Mouse (Mus musculus) urinary bladder, postnatal 36 days (tissue): Measurements from ENCODE around the gene Adam19.

ENCODE experiments used
- DNase-seq, 2 experiments: peaks; one replicate each; pipeline ENCODE4 v3.0.0; 2022; ENCODE audit warnings: low spot score in 2 of 2, mixed read lengths in 1 of 2

Adam19 gene

DNA sequence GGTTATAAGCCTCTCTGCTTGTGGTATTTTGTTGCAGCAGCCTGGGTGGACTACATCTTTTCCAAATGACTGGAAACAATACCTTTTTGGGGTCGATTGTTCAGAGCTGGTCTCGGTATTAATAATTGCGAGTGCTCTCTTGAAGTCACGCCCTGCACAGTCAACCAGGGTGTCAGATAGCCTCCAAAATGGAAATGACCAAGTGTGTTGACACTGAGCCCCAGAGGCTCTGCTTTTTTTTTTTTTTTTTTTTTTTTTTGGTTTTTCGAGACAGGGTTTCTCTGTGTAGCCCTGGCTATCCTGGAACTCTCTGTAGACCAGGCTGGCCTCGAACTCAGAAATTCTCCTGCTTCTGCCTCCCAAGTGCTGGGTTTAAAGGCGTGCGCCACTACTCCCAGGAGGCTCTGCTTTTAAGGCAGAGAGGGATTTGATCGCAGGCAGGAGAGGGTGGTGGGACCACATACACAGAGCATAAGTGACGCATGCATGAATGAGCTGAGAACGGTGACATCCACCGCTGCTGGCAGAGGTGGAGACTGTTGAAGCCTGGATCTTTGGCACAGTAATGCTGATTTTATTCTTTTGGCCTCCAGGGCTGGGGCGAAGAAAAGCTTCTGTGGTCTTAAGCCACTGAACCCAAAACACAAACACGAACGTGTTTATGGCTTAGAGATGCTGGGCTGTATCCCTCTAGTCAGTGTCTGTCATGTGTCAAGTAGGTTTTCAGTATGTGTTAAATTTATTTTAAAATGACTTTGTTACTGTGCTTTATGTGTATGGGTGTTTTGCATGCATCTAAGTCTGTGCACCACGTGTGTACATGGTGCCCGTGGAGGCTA, 18.3 kb downstream of the Adam19 start:
- no peak for DNase-seq

DNA sequence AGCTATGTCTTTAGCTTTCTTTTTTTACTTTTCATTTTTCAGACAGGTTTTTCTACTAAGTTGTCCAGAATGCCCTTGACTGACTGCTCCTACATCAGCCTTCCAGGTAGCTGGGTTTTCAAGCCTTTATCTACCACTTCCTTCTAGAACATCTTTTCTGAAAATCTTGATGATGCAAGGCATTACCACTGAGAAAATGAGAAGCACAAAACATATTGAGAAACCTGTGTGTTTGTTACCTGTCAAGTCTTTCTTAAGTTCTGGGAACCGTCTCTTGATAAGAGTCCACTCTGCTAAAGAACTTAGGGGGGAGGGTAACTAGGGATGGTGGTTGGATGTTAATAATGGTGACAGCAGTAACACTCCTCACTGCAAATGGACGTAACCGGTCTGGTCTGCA, 19.7 kb downstream of the Adam19 start:
- no peak for DNase-seq

DNA sequence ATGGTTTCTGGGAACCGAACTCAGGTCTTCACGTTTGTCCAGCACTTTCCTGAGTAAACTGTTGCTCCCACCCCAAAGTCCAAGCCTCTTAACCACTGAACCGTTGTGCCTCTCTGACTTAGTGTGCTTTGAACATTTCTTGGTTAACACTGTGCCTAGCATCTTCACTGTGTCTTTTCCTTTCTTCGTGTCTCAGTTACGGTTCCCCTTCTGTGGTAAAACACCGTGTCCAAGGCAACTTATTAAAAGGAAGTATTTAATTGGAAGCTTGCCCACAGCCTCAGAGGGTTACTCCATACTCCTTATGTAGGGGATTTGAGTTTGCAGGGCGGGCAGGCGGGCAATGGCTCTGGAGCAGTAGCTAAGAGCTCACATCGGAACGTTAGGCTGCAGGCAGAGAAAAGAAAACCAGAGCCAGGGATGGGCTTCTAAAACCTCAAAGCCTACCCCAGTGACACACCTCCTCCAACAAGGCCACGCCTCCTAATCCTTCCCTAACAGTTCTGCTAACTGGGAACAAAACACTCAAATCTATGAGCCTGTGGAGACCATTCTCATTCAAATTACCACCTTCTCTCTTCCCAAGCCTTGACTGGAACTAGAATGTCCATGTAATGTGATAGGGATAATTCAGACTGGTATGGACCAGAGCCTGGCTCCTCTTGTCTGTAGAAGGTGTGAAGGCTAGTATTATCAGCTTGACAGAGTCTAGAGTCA, 20.8 kb downstream of the Adam19 start:
- DNase-seq = no peak

DNA sequence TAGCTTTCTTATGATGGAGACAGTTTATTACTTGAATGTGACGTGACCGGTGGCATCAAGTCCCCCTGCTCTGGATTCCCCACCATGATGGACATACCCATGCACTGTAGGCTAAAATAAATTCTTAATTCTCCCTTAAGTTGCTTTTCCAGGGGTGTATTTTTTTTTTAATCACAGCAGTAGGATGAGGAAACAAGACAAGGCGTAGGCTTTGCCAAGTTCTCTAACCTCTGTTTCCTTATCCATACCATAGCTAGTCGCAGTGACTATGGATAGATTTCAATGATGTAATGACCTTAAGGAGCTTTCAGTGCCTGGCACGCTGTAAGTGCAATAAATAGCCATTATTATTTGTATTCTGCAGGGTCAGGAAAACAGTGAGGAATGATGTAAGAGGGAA, 21.5 kb downstream of the Adam19 start:
- DNase-seq = no peak

DNA sequence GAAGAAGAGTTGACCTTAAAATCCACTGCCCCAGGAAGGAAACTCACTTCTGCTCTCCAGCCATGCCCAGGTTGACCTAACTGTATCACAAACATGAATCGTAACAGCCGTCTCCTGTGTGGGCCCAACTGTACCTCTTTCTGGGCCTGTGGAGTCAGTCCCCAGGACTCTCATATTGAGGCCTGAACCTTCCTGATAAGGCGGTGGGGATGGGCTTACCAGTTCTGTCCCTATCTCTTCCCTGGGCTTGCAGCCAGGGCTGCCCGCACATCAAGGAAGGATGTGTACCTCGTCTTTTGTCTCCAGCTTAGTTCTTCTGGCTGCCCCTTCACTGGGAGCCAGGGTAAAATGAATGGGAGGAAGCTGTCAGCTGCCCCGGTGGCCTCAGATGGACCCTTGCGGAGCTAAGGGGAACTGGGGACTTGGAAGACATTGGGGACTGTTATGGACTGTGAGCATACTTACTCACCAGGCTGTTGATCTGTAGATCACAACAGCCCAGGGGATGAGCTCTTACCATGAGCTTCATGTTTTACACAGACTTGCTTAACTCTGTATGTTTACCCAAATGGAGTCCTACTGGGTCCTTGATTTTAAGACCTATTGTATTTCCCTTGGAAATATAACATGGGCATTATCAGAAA, 22.1 kb downstream of the Adam19 start:
- no peak for DNase-seq

DNA sequence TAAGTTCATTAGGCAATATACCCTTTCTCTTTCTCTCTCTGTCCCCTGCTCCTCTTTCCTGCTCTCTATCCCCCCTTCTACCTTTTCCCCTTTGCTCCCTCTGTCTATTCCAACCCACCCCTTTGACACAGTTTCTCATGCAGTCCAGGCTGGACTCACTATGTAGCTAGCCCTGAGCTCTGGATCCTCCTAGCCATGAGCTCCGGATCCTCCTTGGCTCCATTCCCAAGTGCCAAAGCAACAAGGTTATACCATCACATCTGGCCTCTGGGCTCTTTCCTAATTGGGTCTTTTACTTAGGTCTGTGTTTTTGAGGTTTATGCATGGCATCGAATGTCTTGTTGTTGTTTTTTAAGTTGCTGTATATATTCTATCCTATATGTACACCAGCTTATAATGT, 25.3 kb downstream of the Adam19 start:
- no peak for DNase-seq

DNA sequence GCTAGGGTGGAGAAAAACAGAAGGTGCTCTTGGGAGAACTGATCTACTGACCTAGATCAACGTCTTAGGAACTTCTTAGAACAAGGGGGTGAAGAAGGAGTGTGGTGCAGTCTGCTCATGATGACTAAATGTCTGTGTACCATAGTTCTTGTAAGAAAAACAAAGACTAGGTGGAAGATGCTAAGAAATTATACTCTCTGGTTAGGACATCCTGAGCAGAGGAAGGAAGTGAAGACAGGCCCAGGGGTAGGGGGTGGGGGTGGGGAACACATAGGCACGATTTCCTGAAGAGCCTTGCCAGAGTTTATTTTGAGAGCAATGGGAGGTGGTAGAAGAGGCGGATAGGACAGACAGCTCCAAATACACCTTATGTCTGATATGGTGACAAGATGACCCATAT, 27.6 kb downstream of the Adam19 start:
- no peak for DNase-seq

DNA sequence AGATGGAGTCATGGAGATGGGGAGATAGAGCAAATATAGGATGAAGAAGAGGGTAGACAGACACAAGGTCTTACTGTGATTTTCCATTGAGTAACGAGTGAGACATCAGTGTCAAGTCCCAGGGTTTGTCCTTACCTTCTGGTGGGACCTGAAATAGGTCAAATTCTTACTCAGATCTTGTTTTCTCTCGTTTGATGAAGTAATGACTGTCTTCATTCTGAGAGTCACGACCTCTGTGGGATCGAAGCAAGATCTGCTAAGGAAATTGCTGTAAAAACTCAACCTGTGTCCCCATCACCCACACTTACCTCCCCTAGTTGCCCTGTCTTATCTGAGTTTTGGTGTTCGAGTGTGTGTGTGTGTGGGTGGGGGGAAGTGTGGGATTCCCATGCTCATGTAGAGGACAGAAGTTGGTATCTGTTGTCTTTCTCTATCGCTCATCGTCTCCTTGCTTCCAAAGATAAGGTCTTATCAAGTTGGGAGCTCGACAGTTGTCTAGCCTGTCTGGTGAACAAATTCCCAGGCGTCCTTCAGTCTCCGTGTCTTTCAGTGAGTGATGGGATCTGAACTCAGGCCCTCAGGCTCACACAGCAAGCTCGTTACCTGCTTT, 28.1 kb downstream of the Adam19 start:
- DNase-seq = no peak

DNA sequence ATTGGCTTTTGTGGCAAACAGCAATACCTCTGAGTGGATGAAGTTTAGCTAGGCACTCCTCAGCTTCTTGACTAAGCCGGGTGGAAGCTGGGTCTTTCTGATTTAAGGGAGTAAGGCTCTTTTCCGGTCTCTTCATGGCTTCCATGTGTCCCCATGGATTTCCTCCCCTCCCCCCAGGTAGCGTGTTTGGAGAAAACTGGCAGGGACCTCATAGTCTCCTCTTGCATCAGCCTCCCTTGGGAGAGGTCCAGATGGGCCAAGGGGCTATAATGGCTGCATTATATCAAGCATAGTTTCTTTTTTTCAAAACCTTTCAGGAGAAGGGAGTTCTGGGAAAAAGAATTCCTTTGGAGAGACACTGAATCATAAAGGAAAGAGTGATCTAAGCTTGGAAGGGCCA, 28.8 kb downstream of the Adam19 start:
- peak in 1 of 2 experiments; percentile 50 for DNase-seq

DNA sequence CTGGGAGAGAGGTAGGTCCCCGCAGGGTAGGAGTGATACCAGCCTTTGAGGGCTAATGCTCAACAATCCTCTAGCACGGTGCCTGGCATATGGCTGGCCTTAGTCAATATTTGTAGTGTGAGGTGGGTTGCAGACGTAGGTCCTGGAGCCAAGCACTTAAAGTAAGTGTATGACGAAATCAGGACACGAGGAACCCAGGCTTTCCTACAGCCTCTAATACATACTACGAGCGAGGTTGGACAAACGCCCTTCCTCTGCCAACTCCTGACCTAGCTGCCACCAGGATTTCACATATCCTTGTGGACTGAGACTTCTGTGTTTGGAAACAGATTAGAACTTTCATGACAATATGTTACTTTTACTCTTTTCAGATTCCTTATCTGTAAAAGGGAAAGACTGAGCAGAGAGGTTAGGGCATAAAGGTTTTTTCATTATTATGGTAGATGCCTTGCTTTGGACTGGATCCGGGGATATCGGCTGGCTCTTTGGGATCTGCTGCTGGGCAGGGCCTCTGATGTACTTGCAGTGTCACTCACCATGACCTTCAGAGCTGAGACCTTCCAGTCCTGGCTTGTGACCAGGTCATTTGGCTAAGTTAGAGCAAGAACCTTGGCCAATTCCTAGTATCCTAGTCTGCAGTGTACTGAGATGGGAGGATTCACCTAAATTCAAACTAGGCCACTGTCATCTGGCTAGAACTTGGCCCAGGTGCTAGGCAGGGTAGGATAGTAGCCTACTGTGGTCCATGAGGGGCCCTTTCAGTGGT, 29.8 kb downstream of the Adam19 start:
- DNase-seq = no peak

DNA sequence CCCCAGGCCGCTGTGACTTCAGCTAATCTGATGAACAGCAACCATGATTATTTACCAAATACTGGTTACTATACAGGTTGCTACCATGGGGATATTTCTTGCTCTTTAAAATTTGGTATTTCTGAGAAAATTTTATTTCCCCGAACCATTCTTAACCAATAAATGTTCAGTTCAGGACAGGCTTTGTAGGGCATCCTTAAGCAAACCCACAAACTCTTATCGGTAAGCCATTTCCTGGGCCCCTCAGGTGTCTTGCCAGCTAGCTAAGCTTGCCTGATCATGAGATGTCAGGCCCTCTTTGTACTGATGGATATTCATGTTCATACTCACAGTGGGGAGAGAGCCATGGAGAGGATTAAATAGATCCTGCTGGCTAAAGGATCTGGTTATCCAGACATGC, 30.7 kb downstream of the Adam19 start:
- no peak for DNase-seq

DNA sequence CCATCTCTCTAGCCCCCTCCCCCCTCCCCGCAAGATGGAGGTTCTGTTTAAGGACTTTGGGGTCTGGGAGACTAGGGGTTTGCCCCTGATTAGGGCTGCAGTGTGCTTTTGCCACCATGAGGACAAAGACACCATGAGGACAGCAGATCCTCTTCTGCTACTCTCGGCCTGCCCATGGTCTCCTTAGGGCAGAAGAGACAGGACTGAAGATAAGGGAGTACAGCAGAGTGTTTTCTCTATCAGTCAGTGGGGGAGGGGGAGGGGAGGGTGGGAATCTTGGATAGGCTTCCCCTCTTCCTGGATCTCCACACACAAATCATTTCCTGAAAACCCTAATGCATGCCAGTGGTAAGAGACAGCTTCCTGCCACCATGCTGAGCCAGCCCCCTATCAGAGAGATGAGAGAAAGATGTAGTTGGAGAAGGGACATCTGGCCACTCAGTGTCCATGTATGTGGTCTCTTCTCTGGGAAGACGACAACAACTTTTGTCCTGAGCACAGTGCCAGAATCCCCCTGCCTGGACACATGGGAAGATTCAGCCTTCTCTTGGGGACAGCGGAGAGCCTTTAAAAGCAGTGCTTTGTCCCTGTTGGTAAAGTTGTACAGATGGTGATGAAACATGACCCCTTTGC, 33.4 kb downstream of the Adam19 start:
- no peak for DNase-seq

DNA sequence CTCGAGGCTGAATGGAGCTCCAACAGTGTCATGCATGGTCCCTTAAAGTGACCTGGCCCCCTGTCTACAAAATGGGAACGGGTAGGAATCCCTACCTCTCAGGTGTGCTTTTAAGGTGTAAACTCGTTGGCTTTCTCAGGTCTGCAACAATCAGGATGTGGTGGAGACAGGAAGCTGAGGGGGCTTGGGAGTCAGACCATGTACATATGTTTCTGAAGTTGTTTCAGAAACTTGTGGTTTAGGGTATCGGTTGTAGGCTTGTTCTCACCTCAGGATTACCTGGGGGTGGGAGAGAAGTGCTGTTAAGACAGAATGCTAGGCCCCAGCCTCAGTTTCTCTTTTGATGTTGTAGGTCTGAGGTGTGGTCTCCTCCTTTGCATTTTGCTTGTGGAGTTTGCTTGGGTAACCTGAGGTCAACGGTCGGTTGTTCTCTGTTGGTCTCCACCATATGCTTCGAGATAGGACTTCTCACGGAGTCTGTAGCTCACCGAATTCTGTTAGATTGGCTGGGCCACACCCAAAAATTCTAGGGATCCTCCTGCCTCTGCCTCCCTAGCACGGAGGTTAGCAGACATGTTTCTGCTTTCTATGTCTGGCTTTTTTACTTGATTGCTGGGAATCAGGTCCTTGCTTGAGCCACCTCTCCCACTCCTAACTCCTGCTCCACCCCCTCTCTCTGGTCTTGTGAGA, 34.4 kb downstream of the Adam19 start:
- DNase-seq = no peak

DNA sequence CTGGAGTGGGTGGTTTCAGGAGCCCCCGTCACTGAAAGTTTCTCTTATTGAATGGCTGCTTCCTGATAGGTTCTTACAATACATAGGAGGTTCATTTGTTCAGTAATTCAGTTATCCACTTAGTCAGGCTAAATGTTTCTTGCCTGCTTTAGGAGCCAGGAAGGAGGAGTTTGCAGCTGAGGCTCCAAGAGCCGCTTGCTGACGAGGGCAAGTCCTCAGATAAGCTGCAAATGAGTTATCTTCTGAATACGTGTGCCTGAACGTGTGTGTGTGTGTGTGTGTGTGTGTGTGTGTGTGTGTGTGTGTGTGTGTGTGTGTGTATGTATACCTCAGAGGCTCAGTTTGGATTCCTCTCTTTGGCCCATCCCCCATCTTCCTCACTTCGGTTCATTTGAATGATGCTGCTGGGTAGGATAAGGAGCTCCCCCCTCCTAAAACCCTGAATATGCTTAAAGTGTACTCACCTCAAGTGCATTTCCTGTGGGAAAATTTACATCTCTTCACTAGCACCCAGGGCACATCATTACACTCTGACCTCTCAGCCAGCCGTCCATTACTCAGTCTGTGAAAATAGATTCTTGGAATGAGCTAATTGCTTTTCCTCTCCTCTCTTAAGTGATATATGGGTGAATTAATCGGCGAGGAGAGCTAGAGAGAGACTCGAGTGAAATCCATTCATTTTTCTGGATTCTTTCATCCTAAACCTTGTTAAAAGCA, 35.3 kb downstream of the Adam19 start:
- no peak for DNase-seq

DNA sequence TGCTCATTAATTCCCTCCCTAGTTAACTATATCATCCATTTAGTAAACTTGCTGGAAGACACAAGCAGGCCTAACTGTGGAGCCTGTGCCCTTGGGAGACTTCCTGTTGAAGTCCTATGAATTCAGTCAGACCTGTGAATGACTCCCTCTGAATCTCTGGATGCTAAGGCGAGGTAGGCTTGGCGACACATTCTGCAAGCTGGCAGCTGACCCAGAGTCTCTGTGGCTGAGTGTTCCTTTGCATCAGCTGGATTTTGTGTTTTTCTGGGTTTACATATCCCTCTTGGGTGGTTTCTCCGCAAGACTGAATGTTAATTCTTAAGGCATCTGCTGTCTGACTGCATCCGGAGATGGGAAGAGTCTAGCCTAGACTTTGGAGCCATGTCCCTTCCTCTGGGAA, 36.3 kb downstream of the Adam19 start:
- no peak for DNase-seq

DNA sequence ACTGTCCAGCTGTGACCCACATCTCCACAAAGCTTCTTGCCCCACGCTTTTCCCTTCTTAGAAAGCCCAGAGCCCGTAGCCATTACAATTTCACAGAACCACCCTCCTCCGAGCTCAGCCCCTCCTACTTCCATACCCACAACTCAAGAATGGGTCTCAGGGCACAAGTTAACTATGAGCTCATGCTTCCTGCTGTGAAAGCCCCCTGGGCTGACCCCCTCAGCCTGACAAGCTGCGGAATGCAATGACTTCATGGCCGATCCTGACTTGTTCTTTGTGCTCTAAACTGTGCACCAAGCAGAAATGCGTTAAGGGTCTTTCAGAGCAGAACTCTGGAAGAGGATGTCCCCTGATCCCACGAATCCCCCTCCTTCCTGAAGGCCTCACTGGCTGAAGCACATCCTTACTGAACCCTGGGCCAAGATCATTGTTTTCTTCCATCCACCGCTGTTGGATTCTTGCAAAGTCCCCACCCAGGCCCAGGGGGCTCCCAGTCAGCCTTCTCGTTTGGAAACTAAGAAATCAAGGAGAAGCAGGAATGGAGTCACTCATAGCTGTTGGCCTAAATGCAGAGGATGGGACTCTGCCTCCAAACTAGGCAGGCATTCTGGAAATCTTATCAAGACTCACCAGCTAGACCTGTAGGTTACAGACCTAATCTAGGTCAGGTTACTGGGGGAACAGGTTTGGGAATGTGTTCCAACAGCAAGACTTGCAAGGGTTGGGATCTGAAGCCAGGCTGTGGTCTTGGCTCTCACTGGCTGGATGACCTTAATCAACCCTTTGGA, 39.9 kb downstream of the Adam19 start:
- no peak for DNase-seq

DNA sequence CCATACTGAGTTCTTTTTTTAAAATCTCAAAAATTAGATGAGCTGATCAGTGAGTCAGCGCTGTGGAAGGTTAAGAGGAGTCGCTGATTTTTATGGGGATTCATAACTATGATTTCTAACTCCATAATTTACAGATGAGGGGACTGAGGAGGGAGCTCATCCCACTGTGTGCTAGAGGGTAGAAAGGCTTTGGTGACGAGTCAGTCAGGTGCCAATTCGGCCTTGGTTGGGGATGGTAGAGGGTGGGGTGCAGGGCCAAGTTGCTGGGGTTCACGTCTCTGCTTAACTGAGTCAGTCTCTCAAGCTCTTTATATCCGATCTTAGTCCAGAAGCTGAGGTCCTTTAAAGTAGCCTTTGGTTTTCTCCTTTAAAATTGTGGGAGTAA, 40.5 kb downstream of the Adam19 start:
- no peak for DNase-seq

DNA sequence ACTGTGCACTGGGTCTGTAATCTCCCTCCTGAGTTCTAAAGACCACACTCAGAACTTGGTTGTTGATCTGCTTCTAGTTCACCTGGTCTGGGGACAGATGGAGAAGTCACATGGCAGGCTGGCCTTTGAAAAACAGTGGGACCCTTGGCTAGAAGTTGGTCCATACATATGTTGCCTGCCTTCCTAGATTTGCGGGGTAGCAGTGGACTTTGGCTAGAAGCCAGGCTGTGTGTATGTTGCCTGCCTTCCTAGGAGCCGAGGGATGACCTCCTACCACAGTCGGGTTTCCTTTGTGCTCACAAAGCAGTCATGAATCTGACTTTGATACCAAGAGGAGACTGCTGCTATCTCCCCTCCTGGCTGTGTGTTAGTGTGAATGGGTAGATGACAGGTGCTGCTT, 41.3 kb downstream of the Adam19 start:
- no peak for DNase-seq

DNA sequence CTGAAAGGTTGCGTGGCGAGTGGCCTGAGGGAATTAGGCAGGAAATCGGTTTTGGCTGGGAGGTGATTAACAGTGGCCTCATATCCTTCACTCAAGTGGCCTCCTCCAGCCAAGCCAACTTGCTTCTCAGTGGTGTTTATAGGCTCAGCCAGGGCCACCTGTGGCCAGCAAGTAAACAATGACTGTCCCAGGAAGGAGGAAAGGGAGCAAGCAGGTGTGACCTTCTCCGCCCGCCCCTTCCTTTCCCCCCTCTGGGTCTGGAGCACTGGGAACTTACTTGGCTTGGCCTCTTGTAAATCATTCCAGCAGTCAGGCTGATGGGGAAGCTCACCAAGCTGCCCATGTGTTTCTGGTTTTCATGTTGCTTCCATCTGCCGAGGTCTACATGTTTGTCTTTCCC, 46.3 kb downstream of the Adam19 start:
- DNase-seq = no peak
